Mouse (Mus musculus) C2C12 (cell line): ENCODE data around the gene Lyg1. TPM values are rescaled to one million over a fixed set of nuclear protein-coding genes. Genes with fewer than 3 reads are reported as not detected.

Source experiments
- H3K27me3 ChIP-seq: one replicate; pipeline ENCODE4 v1.6.1; 2011; ENCODE audit not compliant: control insufficient read depth, insufficient read depth, insufficient read length
- H3K36me3 ChIP-seq: one replicate; pipeline ENCODE4 v1.6.1; 2011; ENCODE audit not compliant: control insufficient read depth, insufficient read depth
- H3K4me3 ChIP-seq: one replicate; pipeline ENCODE4 v1.5.1; 2011; ENCODE audit warnings: mild to moderate bottlenecking, control low read depth; ENCODE audit not compliant: poor library complexity, insufficient read depth, severe bottlenecking
- H3K79me2 ChIP-seq: one replicate; pipeline ENCODE4 v1.6.1; 2011; ENCODE audit not compliant: control insufficient read depth, insufficient read depth
- H3K79me3 ChIP-seq: one replicate; pipeline ENCODE4 v1.6.1; 2011; ENCODE audit warnings: low read depth, control low read depth
- H3ac ChIP-seq: one replicate; pipeline ENCODE3; 2011; ENCODE audit warnings: low read depth; ENCODE audit not compliant: control insufficient read depth, insufficient read length
- CEBPB ChIP-seq: IDR thresholded peaks from one replicate; pipeline ENCODE4 v1.6.1; 2011; ENCODE audit warnings: low read depth, mild to moderate bottlenecking, control low read depth, moderate library complexity
- CTCF ChIP-seq: IDR thresholded peaks from one replicate; pipeline ENCODE4 v1.5.1; 2011; ENCODE audit not compliant: control insufficient read depth, insufficient read depth, insufficient read length
- FOSL1 ChIP-seq: IDR thresholded peaks from one replicate; pipeline ENCODE4 v1.8.0; 2011; ENCODE audit warnings: mild to moderate bottlenecking, low read length; ENCODE audit not compliant: poor library complexity, insufficient read depth, severe bottlenecking
- MAX ChIP-seq: IDR thresholded peaks from one replicate; pipeline ENCODE4 v1.6.1; 2011; ENCODE audit warnings: mild to moderate bottlenecking, control low read depth
- MYOD1 ChIP-seq: IDR thresholded peaks from one replicate; pipeline ENCODE4 v1.6.1; 2011; ENCODE audit warnings: low read depth; ENCODE audit not compliant: control insufficient read depth, insufficient read length
- MYOG ChIP-seq: IDR thresholded peaks from one replicate; pipeline ENCODE4 v1.6.1; 2011; ENCODE audit not compliant: control insufficient read depth, insufficient read length; ENCODE audit errors: extremely low read depth
- USF1 ChIP-seq: IDR thresholded peaks from one replicate; pipeline ENCODE4 v1.6.1; 2011; ENCODE audit warnings: low read depth, mild to moderate bottlenecking, control low read depth, moderate library complexity
- polyA plus RNA-seq: library from polyadenylated mRNA; unstranded; fragments of >200 nt; fragmentation: generic; extraction: Trizol; gene quantifications from one replicate; pipeline ENCODE4 v1.2.1, GENCODE M21; 2012; ENCODE audit warnings: missing spikeins

Lyg1 gene
- polyA plus RNA-seq, 1 experiment, result not detected

GRCm38 (mm10) chr1:37912751-37913150, 44.8 kb downstream of the Lyg1 start:
- H3K4me3 ChIP-seq, result no peak overlapping the region
- H3K79me2 ChIP-seq, result no peaks in the 10 kb centered on the region
- TF ChIP-seq CTCF (no peak), MYOD1 (no peak), MYOG (no peak), CEBPB (no peak), MAX (no peak), USF1 (no peak), FOSL1 (no peak)
- H3K79me3 ChIP-seq, result no peaks in the 10 kb centered on the region
- no peaks in the 10 kb centered on the region for H3K36me3 ChIP-seq
- no peak overlapping the region for H3ac ChIP-seq
- peaks cover 26% of the 10 kb centered on the region for H3K27me3 ChIP-seq

GRCm38 (mm10) chr1:37903178-37903577, 54.4 kb downstream of the Lyg1 start:
- Histone ChIP-seq H3K4me3 (no peak overlapping the region), H3K79me2 (no peaks in the 10 kb centered on the region), H3K36me3 (peaks cover 21% of the 10 kb centered on the region), H3K79me3 (no peaks in the 10 kb centered on the region), H3K27me3 (peaks cover 8% of the 10 kb centered on the region), H3ac (no peak overlapping the region)
- no peak for TF ChIP-seq USF1
- TF ChIP-seq CEBPB, result no peak
- no peak for TF ChIP-seq MYOG
- no peak for TF ChIP-seq CTCF
- TF ChIP-seq FOSL1, result no peak
- no peak for TF ChIP-seq MYOD1
- no peak for TF ChIP-seq MAX

GRCm38 (mm10) chr1:37900288-37900687, 57.3 kb downstream of the Lyg1 start:
- TF ChIP-seq CEBPB, result no peak
- TF ChIP-seq CTCF, result no peak
- no peak for TF ChIP-seq FOSL1
- no peak for TF ChIP-seq MAX
- no peak for TF ChIP-seq MYOD1
- TF ChIP-seq MYOG, result no peak
- no peak for TF ChIP-seq USF1
- Histone ChIP-seq H3K27me3 (no peaks in the 10 kb centered on the region), H3K79me2 (no peaks in the 10 kb centered on the region), H3K4me3 (no peak overlapping the region), H3ac (no peak overlapping the region), H3K79me3 (no peaks in the 10 kb centered on the region), H3K36me3 (peaks cover 44% of the 10 kb centered on the region)

- TF ChIP-seq FOSL1 (no peak), MYOG (no peak), USF1 (no peak), MAX (no peak), CTCF (no peak), CEBPB (no peak), MYOD1 (no peak)
- Histone ChIP-seq H3K4me3 (no peak overlapping the region), H3K79me2 (no peaks in the 10 kb centered on the region), H3ac (no peak overlapping the region), H3K79me3 (no peaks in the 10 kb centered on the region), H3K36me3 (peaks cover 49% of the 10 kb centered on the region), H3K27me3 (no peaks in the 10 kb centered on the region)
Observed at GRCm38 (mm10) chr1:37899816-37900215, 57.7 kb downstream of the Lyg1 start.

Other genes starting within 250 kb of the Lyg1 start
- not detected for gene 2010300C02Rik, start 237.7 kb downstream of the Lyg1 start, polyA plus RNA-seq
- gene Tsga10, start 91.3 kb downstream of the Lyg1 start, polyA plus RNA-seq, result 0.46 TPM
- gene Lipt1, start 86.0 kb downstream of the Lyg1 start, polyA plus RNA-seq, result 5.8 TPM
- 6.6 TPM for gene Mitd1, start 67.3 kb downstream of the Lyg1 start, polyA plus RNA-seq
- 152 TPM for gene Mrpl30, start 67.3 kb downstream of the Lyg1 start, polyA plus RNA-seq
- not detected for gene Lyg2, start 41.3 kb downstream of the Lyg1 start, polyA plus RNA-seq
- 41.1 TPM for gene Txndc9, start 40.1 kb upstream of the Lyg1 start, polyA plus RNA-seq
- gene Eif5b, start 40.3 kb upstream of the Lyg1 start, polyA plus RNA-seq, result 12.1 TPM
- gene Rev1, start 172.0 kb upstream of the Lyg1 start, polyA plus RNA-seq, result 7.0 TPM